Mouse (Mus musculus) brain, embryonic 14.5 days (tissue): ENCODE data around the gene Satb2.

ENCODE experiments used
- CTCF ChIP-seq: fragments of 200-500 bp; IDR thresholded peaks from 2 replicates; pipeline ENCODE4 v1.5.1; 2012; ENCODE audit warnings: inconsistent platforms, mild to moderate bottlenecking, moderate library complexity, borderline replicate concordance; ENCODE audit not compliant: insufficient read depth, insufficient read length; ENCODE audit errors: extremely low read depth
- POLR2A ChIP-seq: fragments of 200-500 bp; IDR thresholded peaks from 2 replicates; pipeline ENCODE4 v1.6.1; 2012; ENCODE audit warnings: mild to moderate bottlenecking, inconsistent platforms, borderline replicate concordance; ENCODE audit not compliant: poor library complexity, insufficient read depth, insufficient read length, severe bottlenecking; ENCODE audit errors: extremely low read depth

- no peak for TF ChIP-seq CTCF
- no peak for TF ChIP-seq POLR2A
These were observed 6.6 kb downstream of the Satb2 start for GRCm38 (mm10) chr1:56971942-56972250.
